Mouse (Mus musculus) myocyte (in vitro differentiated cells): ENCODE results near the gene Prss27. TPM values are rescaled to one million over a fixed set of nuclear protein-coding genes. Genes with fewer than 3 reads are reported as not detected.
A peak's percentile ranks its signal among the peaks of the same experiment; 100 is the strongest.

Experiments
- H3K27me3 ChIP-seq: one replicate; pipeline ENCODE4 v1.6.1; 2011; ENCODE audit not compliant: control insufficient read depth, insufficient read depth, insufficient read length
- H3K36me3 ChIP-seq: one replicate; pipeline ENCODE4 v1.6.1; 2011; ENCODE audit not compliant: control insufficient read depth, insufficient read depth
- H3K4me2 ChIP-seq: one replicate; pipeline ENCODE4 v1.6.1; 2011; ENCODE audit warnings: low read depth, control low read depth
- H3K4me3 ChIP-seq: one replicate; pipeline ENCODE4 v1.5.1; 2011; ENCODE audit warnings: mild to moderate bottlenecking, control low read depth, moderate library complexity
- H3K79me2 ChIP-seq: one replicate; pipeline ENCODE4 v1.6.1; 2011; ENCODE audit not compliant: control insufficient read depth, insufficient read depth
- H3ac ChIP-seq: one replicate; pipeline ENCODE4 v1.6.1; 2011; ENCODE audit not compliant: control insufficient read depth, insufficient read length
- CEBPB ChIP-seq: IDR thresholded peaks from 2 replicates; pipeline ENCODE4 v1.6.1; 2011; ENCODE audit warnings: mild to moderate bottlenecking, moderate library complexity; ENCODE audit not compliant: poor library complexity, insufficient read depth, severe bottlenecking
- E2F4 ChIP-seq: IDR thresholded peaks from one replicate; pipeline ENCODE4 v1.6.1; 2011; ENCODE audit warnings: mild to moderate bottlenecking, control low read depth, moderate library complexity; ENCODE audit not compliant: insufficient read depth
- MAX ChIP-seq: IDR thresholded peaks from one replicate; pipeline ENCODE4 v1.6.1; 2011; ENCODE audit warnings: low read depth, mild to moderate bottlenecking, control low read depth
- MYOD1 ChIP-seq, 3 experiments: IDR thresholded peaks; one replicate each; pipeline ENCODE4 v1.6.1; 2011; ENCODE audit warnings: control low read depth in 2 of 3, low read depth in 2 of 3, mild to moderate bottlenecking in 2 of 3, moderate library complexity in 1 of 3; ENCODE audit not compliant: insufficient read length in 2 of 3, control insufficient read depth in 1 of 3
- MYOG ChIP-seq, 3 experiments: IDR thresholded peaks; one replicate each; pipeline ENCODE4 v1.6.1; 2011; ENCODE audit warnings: control low read depth in 2 of 3, low read depth in 2 of 3, mild to moderate bottlenecking in 2 of 3; ENCODE audit not compliant: insufficient read length in 2 of 3, control insufficient read depth in 1 of 3, insufficient read depth in 1 of 3
- POLR2A ChIP-seq: IDR thresholded peaks from one replicate; pipeline ENCODE4 v1.6.1; 2011; ENCODE audit warnings: low read depth, mild to moderate bottlenecking, control low read depth, moderate library complexity; ENCODE audit not compliant: insufficient read length
- POLR2AphosphoS2 ChIP-seq: IDR thresholded peaks from one replicate; pipeline ENCODE4 v1.6.1; 2011; ENCODE audit warnings: low read depth, control low read depth; ENCODE audit not compliant: insufficient read length
- REST ChIP-seq: IDR thresholded peaks from one replicate; pipeline ENCODE4 v1.6.1; 2011; ENCODE audit warnings: mild to moderate bottlenecking, control low read depth, moderate library complexity; ENCODE audit not compliant: insufficient read depth, insufficient read length
- SRF ChIP-seq: IDR thresholded peaks from one replicate; pipeline ENCODE4 v1.6.1; 2011; ENCODE audit warnings: low read depth; ENCODE audit not compliant: control insufficient read depth, insufficient read length
- TCF12 ChIP-seq: IDR thresholded peaks from one replicate; pipeline ENCODE4 v1.6.1; 2011; ENCODE audit warnings: mild to moderate bottlenecking, control low read depth; ENCODE audit not compliant: poor library complexity, insufficient read depth, severe bottlenecking
- TCF3 ChIP-seq: IDR thresholded peaks from one replicate; pipeline ENCODE4 v1.6.1; 2011; ENCODE audit warnings: low read depth, control low read depth; ENCODE audit not compliant: insufficient read length
- USF1 ChIP-seq: IDR thresholded peaks from one replicate; pipeline ENCODE4 v1.6.1; 2011; ENCODE audit warnings: low read depth, mild to moderate bottlenecking, control low read depth, moderate library complexity
- polyA plus RNA-seq: library from polyadenylated mRNA; unstranded; fragments of >200 nt; fragmentation: generic; extraction: Trizol; gene quantifications from one replicate; pipeline ENCODE4 v1.2.1, GENCODE M21; 2012; ENCODE audit warnings: missing spikeins

Prss27 gene
- polyA plus RNA-seq, 1 experiment: 0.14 TPM

- Histone ChIP-seq H3K4me2 (peak overlapping the region; percentile 49), H3K27me3 (no peaks in the 10 kb centered on the region), H3K4me3 (no peak overlapping the region), H3K36me3 (no peaks in the 10 kb centered on the region), H3ac (no peak overlapping the region), H3K79me2 (no peaks in the 10 kb centered on the region)
- TF ChIP-seq SRF (no peak), USF1 (no peak), CEBPB (no peak), MYOG (IDR thresholded peaks at IDR 0.05; ENCODE audit: control insufficient read depth in 1 of 3, insufficient read depth in 1 of 3, insufficient read length in 2 of 3, low read depth in 2 of 3) (no peak), REST (no peak), POLR2A (no peak), MAX (no peak), TCF3 (no peak), MYOD1 (IDR thresholded peaks at IDR 0.05; ENCODE audit: control insufficient read depth in 1 of 3, insufficient read length in 2 of 3, low read depth in 2 of 3) (no peak), TCF12 (no peak), E2F4 (no peak), POLR2AphosphoS2 (no peak)
These were observed 16.4 kb upstream of the Prss27 start for GRCm38 (mm10) chr17:24021375-24022199.

DNA sequence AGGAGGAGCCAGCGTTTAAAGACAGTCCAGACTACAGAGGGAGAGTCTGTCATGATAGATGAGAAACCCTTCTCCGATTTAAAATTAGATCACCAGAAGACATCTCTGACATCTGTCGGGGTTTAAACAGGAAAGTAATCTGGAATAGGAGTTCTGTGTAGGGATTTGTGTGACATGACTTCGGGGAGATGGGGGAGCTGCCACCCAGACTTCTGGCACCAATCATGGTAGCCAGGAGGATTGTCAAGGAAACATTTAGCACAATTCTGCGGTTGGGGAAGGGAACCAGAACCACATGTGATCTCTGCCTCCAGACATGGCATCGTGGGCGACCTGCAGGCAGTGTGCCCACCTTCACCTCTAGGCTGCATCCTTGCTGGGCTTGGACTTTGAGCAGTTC, 8.5 kb upstream of the Prss27 start:
- H3ac ChIP-seq: no peak overlapping the region
- H3K79me2 ChIP-seq: no peaks in the 10 kb centered on the region
- no peaks in the 10 kb centered on the region for H3K36me3 ChIP-seq
- TF ChIP-seq MYOG (IDR thresholded peaks at IDR 0.05; ENCODE audit: control insufficient read depth in 1 of 3, insufficient read depth in 1 of 3, insufficient read length in 2 of 3, low read depth in 2 of 3) (no peak), CEBPB (no peak)
- H3K4me2 ChIP-seq: no peak overlapping the region
- no peaks in the 10 kb centered on the region for H3K27me3 ChIP-seq
- no peak overlapping the region for H3K4me3 ChIP-seq

- no peaks in the 10 kb centered on the region for H3K79me2 ChIP-seq
- no peaks in the 10 kb centered on the region for H3K27me3 ChIP-seq
- TF ChIP-seq USF1: no peak
- TF ChIP-seq E2F4: no peak
- no peak for TF ChIP-seq TCF12
- TF ChIP-seq MYOG (IDR thresholded peaks at IDR 0.05; ENCODE audit: control insufficient read depth in 1 of 3, insufficient read depth in 1 of 3, insufficient read length in 2 of 3, low read depth in 2 of 3): no peak
- TF ChIP-seq MYOD1 (IDR thresholded peaks at IDR 0.05; ENCODE audit: control insufficient read depth in 1 of 3, insufficient read length in 2 of 3, low read depth in 2 of 3): no peak
- no peak for TF ChIP-seq POLR2A
- TF ChIP-seq POLR2AphosphoS2: no peak
- TF ChIP-seq SRF: no peak
- TF ChIP-seq MAX: no peak
- no peak for TF ChIP-seq TCF3
- no peak for TF ChIP-seq CEBPB
These were observed 7.4 kb upstream of the Prss27 start for GRCm38 (mm10) chr17:24030551-24030950.

DNA sequence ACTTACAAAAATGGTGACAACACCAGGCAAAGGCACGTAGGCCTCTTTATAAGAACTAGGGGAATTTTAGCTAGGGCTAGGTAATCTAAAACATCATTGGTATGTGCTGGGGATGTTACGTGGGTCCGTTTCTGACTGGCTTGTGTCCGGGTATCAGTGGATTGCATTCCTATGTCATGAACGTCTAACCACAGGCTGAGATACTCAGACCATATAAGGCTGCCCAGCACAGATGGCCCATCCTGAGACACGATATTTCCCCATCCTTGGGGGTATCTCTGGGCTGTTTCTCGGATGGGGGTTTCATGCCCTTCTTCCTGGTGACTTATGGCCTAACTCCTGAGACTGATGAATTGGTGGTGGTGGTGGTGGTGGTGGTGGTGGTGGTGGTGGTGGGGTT, 2.9 kb upstream of the Prss27 start:
- H3K36me3 ChIP-seq: no peaks in the 10 kb centered on the region
- H3K27me3 ChIP-seq: no peaks in the 10 kb centered on the region
- H3K79me2 ChIP-seq: no peaks in the 10 kb centered on the region
- no peak overlapping the region for H3ac ChIP-seq
- TF ChIP-seq MYOD1 (IDR thresholded peaks at IDR 0.05; ENCODE audit: control insufficient read depth in 1 of 3, insufficient read length in 2 of 3, low read depth in 2 of 3) (peak in 2 of 3 experiments; percentile 70 to 81), CEBPB (no peak), POLR2A (no peak), SRF (peak; percentile 99), TCF3 (no peak), USF1 (no peak), MYOG (IDR thresholded peaks at IDR 0.05; ENCODE audit: control insufficient read depth in 1 of 3, insufficient read depth in 1 of 3, insufficient read length in 2 of 3, low read depth in 2 of 3) (peak in 1 of 3 experiments; percentile 64)
- H3K4me2 ChIP-seq: peak overlapping the region; percentile 67
- no peak overlapping the region for H3K4me3 ChIP-seq

More at GRCm38 (mm10) chr17:24030551-24030950, 7.4 kb upstream of the Prss27 start:
- Histone ChIP-seq H3K4me2 (no peak overlapping the region), H3K36me3 (no peaks in the 10 kb centered on the region), H3K4me3 (no peak overlapping the region), H3ac (no peak overlapping the region)

GRCm38 (mm10) chr17:24036954-24037353, 990 bp upstream of the Prss27 start:
- H3K79me2 ChIP-seq: no peaks in the 10 kb centered on the region
- TF ChIP-seq MYOD1 (IDR thresholded peaks at IDR 0.05; ENCODE audit: control insufficient read depth in 1 of 3, insufficient read length in 2 of 3, low read depth in 2 of 3): no peak
- TF ChIP-seq E2F4: no peak
- TF ChIP-seq MYOG (IDR thresholded peaks at IDR 0.05; ENCODE audit: control insufficient read depth in 1 of 3, insufficient read depth in 1 of 3, insufficient read length in 2 of 3, low read depth in 2 of 3): no peak
- TF ChIP-seq REST: no peak
- no peak for TF ChIP-seq USF1
- TF ChIP-seq POLR2A: no peak
- TF ChIP-seq MAX: no peak
- TF ChIP-seq POLR2AphosphoS2: no peak
- no peak for TF ChIP-seq SRF
- no peak for TF ChIP-seq TCF3
- TF ChIP-seq TCF12: no peak
- no peak for TF ChIP-seq CEBPB

More at GRCm38 (mm10) chr17:24036954-24037353, 990 bp upstream of the Prss27 start:
- Histone ChIP-seq H3K4me3 (no peak overlapping the region), H3K4me2 (no peak overlapping the region), H3K27me3 (no peaks in the 10 kb centered on the region), H3K36me3 (no peaks in the 10 kb centered on the region), H3ac (no peak overlapping the region)
